Mouse (Mus musculus) heart, embryonic 14.5 days (tissue): Measurements from ENCODE around the gene Agpat3. TPM values are rescaled to one million over a fixed set of nuclear protein-coding genes. Genes with fewer than 3 reads are reported as not detected.

ENCODE experiments used
- ATAC-seq: fragments of 200-750 bp; cut with Nextera tagmentation; 2 replicates; pipeline ENCODE4 v1.8.0; 2017; ENCODE audit warnings: low read depth, moderate TSS enrichment; ENCODE audit not compliant: insufficient number of reproducible peaks, insufficient read depth, low FRiP score
- H3K27ac ChIP-seq, 2 experiments: fragments of 200-500 bp in 1 of 2; fragments of 300-500 bp in 1 of 2; sonication (generic) in 1 of 2; replicated peaks in 1 of 2; 2 replicates each; pipeline ENCODE4 v1.5.1; 2012 to 2014; ENCODE audit warnings: low read depth in 2 of 2, low read length in 2 of 2, control low read depth in 1 of 2, mild to moderate bottlenecking in 1 of 2, mixed read lengths in 1 of 2; ENCODE audit not compliant: control insufficient read depth in 1 of 2, insufficient read depth in 1 of 2
- H3K27me3 ChIP-seq: fragments of 300-500 bp; sonication (generic); 2 replicates; pipeline ENCODE4 v1.6.1; 2014; ENCODE audit warnings: mild to moderate bottlenecking, low read length, control low read depth; ENCODE audit not compliant: control insufficient read depth, insufficient read depth
- H3K36me3 ChIP-seq: fragments of 300-500 bp; sonication (generic); 2 replicates; pipeline ENCODE4 v1.6.1; 2014; ENCODE audit warnings: mild to moderate bottlenecking, control low read depth, low read length, mixed read lengths; ENCODE audit not compliant: control insufficient read depth, insufficient read depth
- H3K4me1 ChIP-seq, 2 experiments: fragments of 200-500 bp in 1 of 2; fragments of 300-500 bp in 1 of 2; sonication (generic) in 1 of 2; 2 replicates each; pipeline ENCODE4 v1.6.1; 2012 to 2014; ENCODE audit warnings: low read length in 2 of 2, control low read depth in 1 of 2, mixed read lengths in 1 of 2; ENCODE audit not compliant: control insufficient read depth in 2 of 2, insufficient read depth in 2 of 2
- H3K4me2 ChIP-seq: fragments of 300-500 bp; sonication (generic); 2 replicates; pipeline ENCODE4 v1.6.1; 2014; ENCODE audit warnings: mild to moderate bottlenecking, low read length
- H3K4me3 ChIP-seq, 2 experiments: fragments of 200-500 bp in 1 of 2; fragments of 300-500 bp in 1 of 2; sonication (generic) in 1 of 2; 2 replicates each; pipeline ENCODE4 v1.5.1; 2012 to 2014; ENCODE audit warnings: low read length in 2 of 2, mild to moderate bottlenecking in 2 of 2, control low read depth in 1 of 2, low read depth in 1 of 2, moderate library complexity in 1 of 2; ENCODE audit not compliant: control insufficient read depth in 1 of 2, insufficient read depth in 1 of 2
- H3K9ac ChIP-seq: fragments of 300-500 bp; sonication (generic); 2 replicates; pipeline ENCODE4 v1.6.1; 2014; ENCODE audit warnings: mild to moderate bottlenecking, low read length
- H3K9me3 ChIP-seq: fragments of 300-500 bp; sonication (generic); 2 replicates; pipeline ENCODE4 v1.6.1; 2016; ENCODE audit warnings: low read length, control low read depth; ENCODE audit not compliant: control insufficient read depth
- WGBS: fragments of 180-500 bp; shearing (Covaris S2); extraction: QIAGEN DNeasy Blood & Tissue Kit; methylation state at CpG from one replicate; pipeline ENCODE4 v1.1.7; 2014; 5-methylcytosine and 5-hydroxymethylcytosine counted together
- polyA plus RNA-seq: library from polyadenylated mRNA; unstranded; fragments of >200 nt; fragmentation: Nextera tagmentation; extraction: Ambion mirVana; gene quantifications from 2 replicates; pipeline ENCODE4 v1.2.1, GENCODE M21; 2014

Agpat3 gene
- polyA plus RNA-seq, 1 experiment from 2014 or later: 66.0 TPM

- no peak overlapping the region for H3K9ac ChIP-seq
- no peak overlapping the region for H3K4me2 ChIP-seq
- H3K9me3 ChIP-seq: no peaks in the 10 kb centered on the region
- no peak overlapping the region for H3K4me3 ChIP-seq
- ATAC-seq: no peak
- H3K4me1 ChIP-seq: peaks cover 6 to 8% of the 10 kb centered on the region in 2 experiments
- no peak overlapping the region for H3K27ac ChIP-seq
- H3K36me3 ChIP-seq: no peaks in the 10 kb centered on the region
- 80% methylated on average over 6 of the region's 6 CpGs for WGBS
- no peaks in the 10 kb centered on the region for H3K27me3 ChIP-seq
These were observed 17.2 kb downstream of the Agpat3 start for GRCm38 (mm10) chr10:78334923-78335561.

GRCm38 (mm10) chr10:78331577-78331976 is 20.7 kb downstream of the Agpat3 start:
- ATAC-seq: no peak
- 80% methylated on average over 5 of the region's 5 CpGs for WGBS
- no peak overlapping the region for H3K4me2 ChIP-seq

GRCm38 (mm10) chr10:78329305-78329704 is 23.0 kb downstream of the Agpat3 start:
- H3K27me3 ChIP-seq: no peaks in the 10 kb centered on the region
- no peak overlapping the region for H3K9ac ChIP-seq
- 70% methylated on average over 5 of the region's 5 CpGs for WGBS
- peaks cover 0 to 2% of the 10 kb centered on the region in 2 experiments; a peak in 1 of 4 replicates for H3K4me1 ChIP-seq
- no peak overlapping the region for H3K4me3 ChIP-seq
- H3K4me2 ChIP-seq: no peak overlapping the region
- H3K27ac ChIP-seq: no peak overlapping the region
- no peak for ATAC-seq
- H3K9me3 ChIP-seq: no peaks in the 10 kb centered on the region
- H3K36me3 ChIP-seq: peaks cover 20% of the 10 kb centered on the region

More at GRCm38 (mm10) chr10:78331577-78331976, 20.7 kb downstream of the Agpat3 start:
- Histone ChIP-seq H3K4me3 (no peak overlapping the region), H3K27me3 (no peaks in the 10 kb centered on the region), H3K27ac (no peak overlapping the region), H3K9ac (no peak overlapping the region), H3K9me3 (no peaks in the 10 kb centered on the region), H3K4me1 (peaks cover 0 to 2% of the 10 kb centered on the region in 2 experiments; a peak in 1 of 4 replicates), H3K36me3 (peaks cover 15% of the 10 kb centered on the region)

- Histone ChIP-seq H3K4me3 (no peak overlapping the region), H3K36me3 (peaks cover 20% of the 10 kb centered on the region), H3K9ac (no peak overlapping the region), H3K4me1 (peaks cover 11 to 12% of the 10 kb centered on the region in 2 experiments), H3K4me2 (no peak overlapping the region), H3K9me3 (no peaks in the 10 kb centered on the region), H3K27me3 (no peaks in the 10 kb centered on the region), H3K27ac (no peak overlapping the region)
- WGBS: 98% methylated on average over 2 of the region's 2 CpGs
- ATAC-seq: no peak
These were observed 24.2 kb downstream of the Agpat3 start for GRCm38 (mm10) chr10:78328011-78328575.

- no peaks in the 10 kb centered on the region for H3K27me3 ChIP-seq
- no peak overlapping the region for H3K27ac ChIP-seq
- no peaks in the 10 kb centered on the region for H3K9me3 ChIP-seq
- peaks cover 12 to 15% of the 10 kb centered on the region in 2 experiments for H3K4me1 ChIP-seq
- H3K4me3 ChIP-seq: no peak overlapping the region
- no peak for ATAC-seq
- WGBS: 79% methylated on average over 8 of the region's 8 CpGs
- peaks cover 20% of the 10 kb centered on the region for H3K36me3 ChIP-seq
- H3K9ac ChIP-seq: no peak overlapping the region
- H3K4me2 ChIP-seq: no peak overlapping the region
These were observed 26.2 kb downstream of the Agpat3 start for GRCm38 (mm10) chr10:78325916-78326647.

- Histone ChIP-seq H3K4me2 (no peak overlapping the region), H3K4me1 (peaks cover 12 to 15% of the 10 kb centered on the region in 2 experiments), H3K36me3 (peaks cover 20% of the 10 kb centered on the region), H3K27ac (no peak overlapping the region), H3K9me3 (no peaks in the 10 kb centered on the region), H3K9ac (no peak overlapping the region), H3K4me3 (no peak overlapping the region), H3K27me3 (no peaks in the 10 kb centered on the region)
- no peak for ATAC-seq
- WGBS: 87% methylated on average over 6 of the region's 6 CpGs
These were observed 27.6 kb downstream of the Agpat3 start for GRCm38 (mm10) chr10:78324556-78325164.

- no peak overlapping the region for H3K4me3 ChIP-seq
- 20% methylated on average over 7 of the region's 7 CpGs for WGBS
- H3K4me2 ChIP-seq: 0 out of 2 replicates have a peak overlapping the region, but pooled peaks have one; percentile 3
- no peak overlapping the region for H3K9ac ChIP-seq
- ATAC-seq: no peak
- H3K9me3 ChIP-seq: no peaks in the 10 kb centered on the region
- H3K27me3 ChIP-seq: no peaks in the 10 kb centered on the region
- H3K27ac ChIP-seq: peak overlapping the region in 1 of 2 experiments; percentile 28; a peak in 1 of 4 replicates
- peaks cover 12 to 13% of the 10 kb centered on the region in 2 experiments for H3K4me1 ChIP-seq
- H3K36me3 ChIP-seq: peaks cover 17% of the 10 kb centered on the region
These were observed 28.9 kb downstream of the Agpat3 start for GRCm38 (mm10) chr10:78323214-78323880.
